Mouse (Mus musculus): ENCODE measurements at regions not wholly inside any gene's neighbourhood (a gene's known extent, or its start where the extent isn't known, plus 50 kb on each side); places are given as distances from the start of the nearest gene placed in this dataset.

DNA sequence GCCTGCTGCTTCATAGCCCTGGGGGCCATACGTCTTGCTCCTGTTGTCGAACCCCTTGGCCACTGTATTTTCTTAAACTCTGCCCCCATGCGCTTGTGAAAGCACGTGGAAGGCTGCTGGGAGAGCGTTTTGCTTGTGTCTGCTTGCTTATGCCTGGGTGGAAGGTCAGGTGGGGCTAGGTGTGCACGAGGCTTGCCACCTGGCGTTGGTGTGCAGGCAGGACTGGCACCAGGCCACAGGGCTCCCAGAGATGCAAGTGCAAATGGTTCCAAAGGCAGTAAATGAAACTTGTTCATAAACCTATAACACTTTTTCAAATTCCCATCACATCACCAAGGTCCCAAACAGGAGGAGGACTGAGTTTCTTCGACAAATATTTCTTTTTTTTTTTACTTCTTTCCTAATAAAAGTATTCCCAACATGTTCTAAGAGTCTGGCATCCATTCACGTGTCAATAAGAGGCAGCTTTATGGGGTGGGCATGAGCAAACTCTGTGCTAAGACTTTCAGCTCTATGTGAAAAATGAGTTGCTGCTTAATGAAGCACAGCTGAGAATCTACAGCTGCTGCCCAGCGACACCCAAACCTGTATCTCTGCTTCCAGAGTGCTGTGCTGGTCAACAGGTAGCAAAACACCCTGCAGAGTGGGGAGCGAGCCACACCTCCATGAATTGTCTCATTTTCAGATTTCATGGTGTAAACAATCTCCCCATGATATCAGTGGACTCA is 116.0 kb upstream of the Gmds start:
- no peaks in the 10 kb centered on the region for H3K9me3 ChIP-seq (ENCODE audit: low read length)
- no peak for DNase-seq (ENCODE audit: low spot score)
- H3K9ac ChIP-seq (replicated peaks; ENCODE audit: low read length, poor library complexity, severe bottlenecking): no peak overlapping the region
- 82% methylated on average over 11 of the region's 11 CpGs for WGBS
- no peaks in the 10 kb centered on the region for H3K36me3 ChIP-seq (ENCODE audit: insufficient read depth, low read length)
- no peak for ATAC-seq (ENCODE audit: low FRiP score)
- no peak overlapping the region for H3K4me2 ChIP-seq (ENCODE audit: low read depth, low read length, poor library complexity, severe bottlenecking)
- no peak for TF ChIP-seq CTCF (IDR thresholded peaks at IDR 0.05)
- H3K27ac ChIP-seq (ENCODE audit: low read depth, low read length): no peak overlapping the region
- no peaks in the 10 kb centered on the region for H3K4me1 ChIP-seq (ENCODE audit: insufficient read depth, low read length)
- no peak overlapping the region for H3K4me3 ChIP-seq (ENCODE audit: low read depth, low read length)
- H3K27me3 ChIP-seq (ENCODE audit: insufficient read depth, low read length): no peaks in the 10 kb centered on the region

GRCm38 (mm10) chr13:32449710-32450417 is 111.3 kb upstream of the Gmds start:
- Histone ChIP-seq H3K36me3 (ENCODE audit: insufficient read depth, low read length) (no peaks in the 10 kb centered on the region), H3K4me1 (ENCODE audit: insufficient read depth, low read length) (no peaks in the 10 kb centered on the region), H3K4me3 (ENCODE audit: low read depth, low read length) (no peak overlapping the region), H3K9ac (replicated peaks; ENCODE audit: low read length, poor library complexity, severe bottlenecking) (no peak overlapping the region), H3K27me3 (ENCODE audit: insufficient read depth, low read length) (no peaks in the 10 kb centered on the region), H3K27ac (ENCODE audit: low read depth, low read length) (no peak overlapping the region), H3K9me3 (ENCODE audit: low read length) (no peaks in the 10 kb centered on the region), H3K4me2 (ENCODE audit: low read depth, low read length, poor library complexity, severe bottlenecking) (no peak overlapping the region)
- ATAC-seq (ENCODE audit: low FRiP score) (0 out of 2 replicates have a peak, but pooled peaks have one; percentile 16), DNase-seq (ENCODE audit: low spot score) (no peak)
- 80% methylated on average over 8 of the region's 8 CpGs for WGBS
- TF ChIP-seq CTCF (IDR thresholded peaks at IDR 0.05): no peak

GRCm38 (mm10) chr13:32444531-32444930 is 106.0 kb upstream of the Gmds start:
- Histone ChIP-seq H3K9ac (replicated peaks; ENCODE audit: low read length, poor library complexity, severe bottlenecking) (no peak overlapping the region), H3K4me2 (ENCODE audit: low read depth, low read length, poor library complexity, severe bottlenecking) (no peak overlapping the region), H3K27ac (ENCODE audit: low read depth, low read length) (no peak overlapping the region), H3K4me3 (ENCODE audit: low read depth, low read length) (no peak overlapping the region), H3K27me3 (ENCODE audit: insufficient read depth, low read length) (no peaks in the 10 kb centered on the region), H3K36me3 (ENCODE audit: insufficient read depth, low read length) (no peaks in the 10 kb centered on the region), H3K4me1 (ENCODE audit: insufficient read depth, low read length) (no peaks in the 10 kb centered on the region), H3K9me3 (ENCODE audit: low read length) (no peaks in the 10 kb centered on the region)
- DNase-seq (ENCODE audit: low spot score) (no peak), ATAC-seq (ENCODE audit: low FRiP score) (no peak)
- WGBS: 80% methylated on average over 3 of the region's 3 CpGs
- no peak for TF ChIP-seq CTCF (IDR thresholded peaks at IDR 0.05)

DNA sequence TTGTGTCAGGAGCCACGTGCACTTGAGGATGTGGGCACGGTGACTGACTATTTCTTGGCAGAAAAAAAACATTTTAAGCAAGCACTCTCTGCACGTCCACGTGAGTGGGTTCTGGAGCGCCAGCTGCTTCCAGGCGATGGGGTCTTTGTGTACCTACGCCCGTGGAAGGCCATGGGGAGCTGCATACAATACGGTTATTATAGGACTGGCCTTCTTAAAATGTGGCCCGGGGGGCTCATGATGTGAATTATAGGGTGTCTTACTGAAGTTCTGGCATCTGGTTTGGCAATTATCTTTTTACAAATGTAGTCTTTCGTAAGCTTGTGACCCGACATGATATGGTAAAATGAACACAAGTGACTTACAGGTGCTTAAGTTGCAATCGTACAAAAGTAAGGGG is 103.5 kb upstream of the Gmds start:
- Histone ChIP-seq H3K36me3 (ENCODE audit: insufficient read depth, low read length) (no peaks in the 10 kb centered on the region), H3K4me1 (ENCODE audit: insufficient read depth, low read length) (no peaks in the 10 kb centered on the region), H3K4me2 (ENCODE audit: low read depth, low read length, poor library complexity, severe bottlenecking) (no peak overlapping the region), H3K9ac (replicated peaks; ENCODE audit: low read length, poor library complexity, severe bottlenecking) (no peak overlapping the region), H3K9me3 (ENCODE audit: low read length) (no peaks in the 10 kb centered on the region), H3K27me3 (ENCODE audit: insufficient read depth, low read length) (no peaks in the 10 kb centered on the region), H3K4me3 (ENCODE audit: low read depth, low read length) (no peak overlapping the region), H3K27ac (ENCODE audit: low read depth, low read length) (no peak overlapping the region)
- DNase-seq (ENCODE audit: low spot score): no peak
- ATAC-seq (ENCODE audit: low FRiP score): no peak
- whole genome bisulfite sequencing: 84% methylated on average over 13 of the region's 13 CpGs
- no peak for TF ChIP-seq CTCF (IDR thresholded peaks at IDR 0.05)

- Histone ChIP-seq H3K4me3 (ENCODE audit: low read depth, low read length) (no peak overlapping the region), H3K9ac (replicated peaks; ENCODE audit: low read length, poor library complexity, severe bottlenecking) (no peak overlapping the region), H3K36me3 (ENCODE audit: insufficient read depth, low read length) (no peaks in the 10 kb centered on the region), H3K4me1 (ENCODE audit: insufficient read depth, low read length) (no peaks in the 10 kb centered on the region), H3K9me3 (ENCODE audit: low read length) (no peaks in the 10 kb centered on the region), H3K4me2 (ENCODE audit: low read depth, low read length, poor library complexity, severe bottlenecking) (no peak overlapping the region), H3K27ac (ENCODE audit: low read depth, low read length) (no peak overlapping the region), H3K27me3 (ENCODE audit: insufficient read depth, low read length) (no peaks in the 10 kb centered on the region)
- WGBS: 77% methylated on average over 5 of the region's 5 CpGs
- no peak for DNase-seq (ENCODE audit: low spot score)
- TF ChIP-seq CTCF (IDR thresholded peaks at IDR 0.05): no peak
- 0 out of 2 replicates have a peak, but pooled peaks have one; percentile 20 for ATAC-seq (ENCODE audit: low FRiP score)
These were observed 96.6 kb upstream of the Gmds start for GRCm38 (mm10) chr13:32435136-32435535.

GRCm38 (mm10) chr13:32428482-32428881 is 89.9 kb upstream of the Gmds start:
- Histone ChIP-seq H3K27me3 (ENCODE audit: insufficient read depth, low read length) (no peaks in the 10 kb centered on the region), H3K4me3 (ENCODE audit: low read depth, low read length) (no peak overlapping the region), H3K27ac (ENCODE audit: low read depth, low read length) (no peak overlapping the region), H3K4me2 (ENCODE audit: low read depth, low read length, poor library complexity, severe bottlenecking) (no peak overlapping the region), H3K36me3 (ENCODE audit: insufficient read depth, low read length) (no peaks in the 10 kb centered on the region), H3K9ac (replicated peaks; ENCODE audit: low read length, poor library complexity, severe bottlenecking) (no peak overlapping the region), H3K4me1 (ENCODE audit: insufficient read depth, low read length) (no peaks in the 10 kb centered on the region), H3K9me3 (ENCODE audit: low read length) (no peaks in the 10 kb centered on the region)
- 54% methylated on average over 3 of the region's 3 CpGs for WGBS
- no peak for ATAC-seq (ENCODE audit: low FRiP score)
- DNase-seq (ENCODE audit: low spot score): no peak
- no peak for TF ChIP-seq CTCF (IDR thresholded peaks at IDR 0.05)
